Mouse (Mus musculus) E14TG2a.4 (cell line): Measurements from ENCODE around the gene Pid1.

ENCODE experiments used
- H3K27me3 ChIP-seq: 2 replicates; pipeline ENCODE4 v1.6.1; 2014; ENCODE audit warnings: low read length, control low read depth; ENCODE audit not compliant: insufficient read depth
- H3K36me3 ChIP-seq: 2 replicates; pipeline ENCODE4 v1.6.1; 2014; ENCODE audit warnings: low read length, control low read depth; ENCODE audit not compliant: insufficient read depth
- H3K4me1 ChIP-seq: replicated peaks from 2 replicates; pipeline ENCODE4 v1.6.1; 2014; ENCODE audit warnings: low read depth, low read length, control low read depth
- H3K4me3 ChIP-seq: replicated peaks from 2 replicates; pipeline ENCODE4 v1.5.1; 2014; ENCODE audit warnings: mild to moderate bottlenecking, low read length
- H3K9me3 ChIP-seq: 2 replicates; pipeline ENCODE4 v1.6.1; 2014; ENCODE audit warnings: low read length, control low read depth
- CTCF ChIP-seq: conservative IDR thresholded peaks from 2 replicates; pipeline ENCODE4 v1.5.1; 2014; ENCODE audit warnings: low read length
- NANOG ChIP-seq: IDR thresholded peaks from 2 replicates; pipeline ENCODE4 v1.6.1; 2014; ENCODE audit warnings: borderline replicate concordance, low read length, mixed read lengths
- POU5F1 ChIP-seq: IDR thresholded peaks from 2 replicates; pipeline ENCODE4 v1.6.1; 2014; ENCODE audit warnings: low read length, borderline replicate concordance

Gene Pid1

GRCm38 (mm10) chr1:84396787-84397186 is 32.8 kb upstream of the Pid1 start:
- Histone ChIP-seq H3K9me3 (no peaks in the 10 kb centered on the region), H3K4me3 (no peak overlapping the region), H3K27me3 (no peaks in the 10 kb centered on the region), H3K4me1 (no peaks in the 10 kb centered on the region), H3K36me3 (no peaks in the 10 kb centered on the region)
- TF ChIP-seq POU5F1 (no peak), CTCF (no peak), NANOG (no peak)

DNA sequence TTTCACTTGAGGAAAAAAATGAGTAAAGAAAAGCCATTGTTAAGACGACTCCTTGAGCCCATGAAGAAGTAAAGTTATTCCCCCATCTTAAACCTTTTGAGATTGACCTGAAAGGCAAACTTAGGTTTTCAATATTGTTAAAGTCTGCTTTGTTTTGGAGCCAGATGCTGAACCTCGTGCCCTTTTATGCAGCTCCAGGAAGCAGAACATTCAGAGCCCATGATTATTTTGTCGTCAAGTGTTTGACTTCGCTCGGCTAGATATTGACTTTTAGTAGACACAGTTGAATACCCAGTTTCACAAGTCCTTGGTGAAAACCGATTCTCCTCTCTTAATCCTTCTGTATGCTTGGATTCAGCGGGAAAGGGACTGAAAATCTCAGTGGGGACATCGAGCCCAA is 31.9 kb upstream of the Pid1 start:
- H3K4me1 ChIP-seq: no peaks in the 10 kb centered on the region
- H3K4me3 ChIP-seq: no peak overlapping the region
- no peaks in the 10 kb centered on the region for H3K27me3 ChIP-seq
- no peaks in the 10 kb centered on the region for H3K36me3 ChIP-seq
- TF ChIP-seq NANOG: no peak
- no peak for TF ChIP-seq POU5F1
- TF ChIP-seq CTCF: no peak
- H3K9me3 ChIP-seq: no peaks in the 10 kb centered on the region

DNA sequence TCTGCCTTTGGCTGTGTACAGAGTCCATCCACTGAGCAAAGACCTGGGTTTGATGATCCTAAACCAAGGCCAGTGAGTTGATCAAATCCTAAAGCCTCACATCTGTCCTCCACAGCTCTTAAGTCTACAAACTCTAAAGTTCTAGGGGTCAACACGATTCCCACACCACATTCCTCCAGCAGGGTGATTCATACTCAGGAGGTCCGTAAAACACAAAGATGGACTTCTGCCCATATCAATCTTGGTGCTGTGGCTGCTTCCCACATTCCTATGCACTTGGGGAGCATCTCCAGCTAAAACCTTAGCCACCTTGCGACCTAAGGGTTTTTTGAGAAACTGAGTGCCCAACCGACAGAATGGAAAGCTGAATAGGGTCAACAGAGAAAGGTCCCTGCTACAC is 27.0 kb upstream of the Pid1 start:
- Histone ChIP-seq H3K36me3 (no peaks in the 10 kb centered on the region), H3K4me1 (peaks cover 4% of the 10 kb centered on the region), H3K9me3 (no peaks in the 10 kb centered on the region), H3K4me3 (no peak overlapping the region), H3K27me3 (no peaks in the 10 kb centered on the region)
- TF ChIP-seq NANOG (no peak), CTCF (no peak), POU5F1 (no peak)

DNA sequence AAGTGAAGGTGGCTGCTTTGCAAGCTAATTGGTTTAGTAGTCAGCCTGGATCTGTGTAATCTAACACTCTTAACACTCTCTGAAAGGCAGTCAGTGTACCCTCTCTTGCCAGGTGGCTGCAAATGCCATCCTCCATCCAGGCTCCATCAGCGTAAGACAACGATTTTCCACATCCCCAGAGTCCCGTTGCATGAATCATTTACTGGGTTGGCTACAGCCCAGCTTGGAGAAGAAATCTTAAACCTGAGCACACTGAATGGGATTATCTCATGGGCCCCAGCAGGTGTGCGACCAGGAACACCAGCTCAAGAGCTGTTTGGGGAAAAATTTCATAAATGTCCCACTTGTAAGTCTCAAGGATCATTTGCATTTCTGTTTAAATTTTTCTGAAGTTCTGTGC is 23.6 kb upstream of the Pid1 start:
- H3K9me3 ChIP-seq: peaks cover 6% of the 10 kb centered on the region
- no peaks in the 10 kb centered on the region for H3K27me3 ChIP-seq
- peaks cover 9% of the 10 kb centered on the region for H3K4me1 ChIP-seq
- TF ChIP-seq CTCF (no peak), POU5F1 (no peak), NANOG (no peak)
- no peak overlapping the region for H3K4me3 ChIP-seq
- H3K36me3 ChIP-seq: no peaks in the 10 kb centered on the region

- no peaks in the 10 kb centered on the region for H3K27me3 ChIP-seq
- H3K36me3 ChIP-seq: no peaks in the 10 kb centered on the region
- peaks cover 6% of the 10 kb centered on the region for H3K9me3 ChIP-seq
- TF ChIP-seq CTCF (no peak), POU5F1 (no peak), NANOG (no peak)
- no peak overlapping the region for H3K4me3 ChIP-seq
- H3K4me1 ChIP-seq: peaks cover 9% of the 10 kb centered on the region
These were observed 22.6 kb upstream of the Pid1 start for GRCm38 (mm10) chr1:84386481-84387146.

DNA sequence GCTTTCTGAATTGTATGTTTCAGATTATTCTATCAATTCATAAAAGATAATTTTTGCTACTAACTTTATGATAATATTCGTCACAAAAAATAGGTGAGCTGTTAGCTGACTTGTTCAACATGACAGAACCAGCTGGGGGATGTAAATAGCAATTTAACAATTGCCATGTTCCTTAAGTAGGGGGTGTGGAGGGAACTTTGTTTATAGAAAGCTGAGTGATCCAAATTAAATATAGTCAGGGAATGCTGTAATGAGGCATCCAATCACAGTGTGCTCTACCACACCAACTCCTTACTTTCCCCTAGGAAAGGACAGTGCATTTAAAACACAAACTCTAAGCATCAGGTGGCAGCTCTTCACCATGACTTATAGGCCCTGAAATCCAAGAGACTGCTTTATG is 18.7 kb upstream of the Pid1 start:
- no peak for TF ChIP-seq POU5F1
- TF ChIP-seq NANOG: no peak
- no peak for TF ChIP-seq CTCF
- H3K27me3 ChIP-seq: no peaks in the 10 kb centered on the region
- no peaks in the 10 kb centered on the region for H3K36me3 ChIP-seq
- H3K4me1 ChIP-seq: peaks cover 9% of the 10 kb centered on the region
- peaks cover 11% of the 10 kb centered on the region for H3K9me3 ChIP-seq
- no peak overlapping the region for H3K4me3 ChIP-seq

DNA sequence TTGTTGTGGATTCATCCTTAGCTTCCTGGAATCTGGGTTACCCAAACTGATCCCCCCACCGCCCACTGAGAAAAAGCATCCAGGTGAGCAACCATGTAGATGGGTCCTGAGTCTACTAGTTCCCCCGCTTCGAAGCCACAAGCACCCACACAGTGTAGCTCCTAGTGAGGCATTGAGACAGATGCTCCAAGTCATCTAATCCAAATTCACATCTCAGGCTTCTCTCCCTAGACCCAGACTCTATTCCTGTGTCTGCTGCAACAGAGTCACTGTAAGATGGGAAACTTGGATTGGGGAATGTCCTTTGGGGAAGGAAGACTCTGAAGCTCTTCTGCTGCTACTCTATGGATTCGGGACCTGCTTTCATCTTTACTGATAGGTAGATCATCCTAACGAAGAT is 18.1 kb upstream of the Pid1 start:
- H3K9me3 ChIP-seq: peaks cover 11% of the 10 kb centered on the region
- H3K4me1 ChIP-seq: peaks cover 9% of the 10 kb centered on the region
- H3K4me3 ChIP-seq: no peak overlapping the region
- H3K27me3 ChIP-seq: no peaks in the 10 kb centered on the region
- TF ChIP-seq NANOG: no peak
- no peak for TF ChIP-seq POU5F1
- no peak for TF ChIP-seq CTCF
- no peaks in the 10 kb centered on the region for H3K36me3 ChIP-seq

DNA sequence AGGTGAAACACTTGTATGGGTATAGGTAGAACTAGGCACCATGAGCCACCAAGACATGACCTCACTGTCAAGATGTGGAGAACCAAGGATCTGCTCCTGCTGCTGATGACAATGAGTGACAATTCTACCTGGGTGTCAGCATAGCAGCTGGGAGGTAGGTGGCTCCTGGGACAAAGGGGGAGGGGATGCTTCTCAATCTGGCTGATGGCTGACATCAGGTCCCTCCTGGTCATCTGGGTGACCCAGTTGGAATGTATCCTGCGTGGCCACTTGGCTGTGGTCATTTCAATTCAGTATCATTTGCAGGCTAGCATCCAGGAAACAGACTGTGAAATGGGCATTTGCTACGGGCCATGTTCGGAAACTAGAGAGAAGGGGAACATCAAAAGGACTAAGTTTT is 16.9 kb upstream of the Pid1 start:
- no peaks in the 10 kb centered on the region for H3K36me3 ChIP-seq
- no peak overlapping the region for H3K4me3 ChIP-seq
- no peaks in the 10 kb centered on the region for H3K27me3 ChIP-seq
- TF ChIP-seq NANOG (no peak), POU5F1 (no peak), CTCF (no peak)
- H3K9me3 ChIP-seq: peaks cover 11% of the 10 kb centered on the region
- H3K4me1 ChIP-seq: peaks cover 5% of the 10 kb centered on the region

DNA sequence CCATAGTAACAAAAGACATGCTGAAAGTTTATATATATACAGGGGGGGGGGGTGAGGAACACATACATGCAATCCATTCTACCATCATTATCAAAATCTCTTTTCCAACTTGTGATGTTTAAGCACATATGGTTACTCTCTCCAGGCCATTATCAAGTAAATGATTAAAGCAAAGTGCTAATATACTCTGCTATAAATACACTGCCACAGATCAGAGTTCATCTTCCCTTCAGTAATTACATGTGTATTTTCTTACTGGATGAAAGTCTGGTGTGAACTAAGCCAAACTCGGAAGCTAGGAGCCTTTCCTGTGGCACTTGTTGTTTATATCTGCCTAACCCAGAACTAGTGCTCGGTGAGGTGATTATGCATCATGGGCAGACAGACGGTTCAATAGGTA is 3.8 kb upstream of the Pid1 start:
- Histone ChIP-seq H3K27me3 (no peaks in the 10 kb centered on the region), H3K9me3 (no peaks in the 10 kb centered on the region), H3K36me3 (no peaks in the 10 kb centered on the region), H3K4me3 (no peak overlapping the region), H3K4me1 (no peaks in the 10 kb centered on the region)
- no peak for TF ChIP-seq POU5F1
- no peak for TF ChIP-seq NANOG
- TF ChIP-seq CTCF: no peak

GRCm38 (mm10) chr1:84366553-84366952 is 2.6 kb upstream of the Pid1 start:
- Histone ChIP-seq H3K4me3 (no peak overlapping the region), H3K4me1 (no peaks in the 10 kb centered on the region), H3K27me3 (no peaks in the 10 kb centered on the region), H3K36me3 (no peaks in the 10 kb centered on the region), H3K9me3 (no peaks in the 10 kb centered on the region)
- no peak for TF ChIP-seq POU5F1
- no peak for TF ChIP-seq NANOG
- no peak for TF ChIP-seq CTCF
